Mouse (Mus musculus): Measurements from ENCODE around the gene Arpc2.

GRCm38 (mm10) chr1:74295456-74296171, 59.7 kb downstream of the Arpc2 start:
- TF ChIP-seq CTCF (IDR thresholded peaks at IDR 0.05; ENCODE audit: low read depth, low read length) (no peak), GATA1 (IDR thresholded peaks at IDR 0.05; ENCODE audit: borderline replicate concordance, low read length) (no peak), TAL1 (conservative IDR thresholded peaks at IDR 0.05; ENCODE audit: low read depth, low read length) (peak; percentile 59), POLR2AphosphoS5 (IDR thresholded peaks at IDR 0.05; ENCODE audit: insufficient replicate concordance, low read depth, low read length) (no peak)
